Mouse (Mus musculus) midbrain, postnatal 0 days (tissue): ENCODE data around the gene Krt12. TPM values are rescaled to one million over a fixed set of nuclear protein-coding genes. Genes with fewer than 3 reads are reported as not detected.

ENCODE experiments used
- ATAC-seq: fragments of 200-750 bp; cut with Nextera tagmentation; 2 replicates; pipeline ENCODE4 v1.8.0; 2017; ENCODE audit warnings: moderate number of reproducible peaks, mild to moderate bottlenecking, moderate TSS enrichment, moderate library complexity; ENCODE audit not compliant: low FRiP score
- DNase-seq: peaks from one replicate; pipeline ENCODE4 v3.0.0-alpha.2; 2015; ENCODE audit warnings: low spot score
- H3K27ac ChIP-seq: fragments of 300-500 bp; sonication (generic); 2 replicates; pipeline ENCODE4 v1.5.1; 2014; ENCODE audit warnings: low read depth, mild to moderate bottlenecking, low read length, mixed read lengths
- H3K27me3 ChIP-seq: fragments of 300-500 bp; sonication (generic); 2 replicates; pipeline ENCODE4 v1.6.1; 2014; ENCODE audit warnings: low read length, control low read depth, mixed read lengths; ENCODE audit not compliant: insufficient read depth
- H3K36me3 ChIP-seq: fragments of 300-500 bp; sonication (generic); 2 replicates; pipeline ENCODE4 v1.6.1; 2014; ENCODE audit warnings: low read length, control low read depth, mixed read lengths; ENCODE audit not compliant: insufficient read depth
- H3K4me1 ChIP-seq: fragments of 300-500 bp; sonication (generic); 2 replicates; pipeline ENCODE4 v1.6.1; 2014; ENCODE audit warnings: mild to moderate bottlenecking, control low read depth, antibody characterized with exemption, low read length, mixed read lengths; ENCODE audit not compliant: insufficient read depth
- H3K4me2 ChIP-seq: fragments of 300-500 bp; sonication (generic); 2 replicates; pipeline ENCODE4 v1.6.1; 2014; ENCODE audit warnings: low read depth, mild to moderate bottlenecking, low read length, mixed read lengths; ENCODE audit not compliant: poor library complexity, severe bottlenecking
- H3K4me3 ChIP-seq: fragments of 300-500 bp; sonication (generic); 2 replicates; pipeline ENCODE4 v1.5.1; 2014; ENCODE audit warnings: low read depth, mild to moderate bottlenecking, low read length, moderate library complexity
- H3K9ac ChIP-seq: fragments of 300-500 bp; sonication (generic); replicated peaks from 2 replicates; pipeline ENCODE4 v1.6.1; 2014; ENCODE audit warnings: mild to moderate bottlenecking, low read length, moderate library complexity, mixed read lengths; ENCODE audit not compliant: poor library complexity, severe bottlenecking
- H3K9me3 ChIP-seq: fragments of 300-500 bp; sonication (generic); 2 replicates; pipeline ENCODE4 v1.6.1; 2016; ENCODE audit warnings: low read length, control low read depth
- CTCF ChIP-seq: IDR thresholded peaks from 2 replicates; pipeline ENCODE4 v1.5.1; 2016; ENCODE audit warnings: antibody characterized with exemption, mild to moderate bottlenecking
- WGBS: fragments of 180-500 bp; shearing (Covaris S2); extraction: QIAGEN DNeasy Blood & Tissue Kit; methylation state at CpG from one replicate; pipeline ENCODE4 v1.1.7; 2014; 5-methylcytosine and 5-hydroxymethylcytosine counted together
- polyA plus RNA-seq: library from polyadenylated mRNA; unstranded; fragments of >200 nt; fragmentation: Nextera tagmentation; extraction: Ambion mirVana; gene quantifications from 2 replicates; pipeline ENCODE4 v1.2.1, GENCODE M21; 2015
- total RNA-seq: library from RNA; depleted of rRNA; stranded (reverse); fragments of >200 nt; gene quantifications from 2 replicates; pipeline ENCODE4 v1.2.3, GENCODE M21; 2014

Gene Krt12
- total and polyA plus RNA-seq, 2 experiments from 2014 or later: 0.21 to 2.0 TPM

DNA sequence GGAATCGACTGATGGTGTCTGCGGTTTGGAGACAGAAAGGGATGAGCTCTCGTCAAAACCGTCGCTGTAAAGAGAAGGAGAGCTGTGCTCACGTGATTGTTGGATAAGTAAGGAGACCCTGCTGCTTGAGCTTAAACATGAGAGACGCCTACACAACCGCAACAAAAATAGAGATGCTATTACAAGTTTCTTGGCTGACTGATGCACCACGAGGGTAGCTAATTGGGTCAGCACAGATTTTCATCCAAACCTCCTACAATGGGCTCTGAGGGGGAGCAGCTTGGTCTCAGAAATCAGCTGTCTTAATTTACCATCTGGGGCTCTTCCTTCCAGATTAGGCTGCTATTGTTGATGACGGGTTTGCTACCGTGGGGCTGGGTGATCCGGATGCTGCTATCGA, 5.2 kb downstream of the Krt12 start:
- no peak for ATAC-seq
- no peak for DNase-seq

DNA sequence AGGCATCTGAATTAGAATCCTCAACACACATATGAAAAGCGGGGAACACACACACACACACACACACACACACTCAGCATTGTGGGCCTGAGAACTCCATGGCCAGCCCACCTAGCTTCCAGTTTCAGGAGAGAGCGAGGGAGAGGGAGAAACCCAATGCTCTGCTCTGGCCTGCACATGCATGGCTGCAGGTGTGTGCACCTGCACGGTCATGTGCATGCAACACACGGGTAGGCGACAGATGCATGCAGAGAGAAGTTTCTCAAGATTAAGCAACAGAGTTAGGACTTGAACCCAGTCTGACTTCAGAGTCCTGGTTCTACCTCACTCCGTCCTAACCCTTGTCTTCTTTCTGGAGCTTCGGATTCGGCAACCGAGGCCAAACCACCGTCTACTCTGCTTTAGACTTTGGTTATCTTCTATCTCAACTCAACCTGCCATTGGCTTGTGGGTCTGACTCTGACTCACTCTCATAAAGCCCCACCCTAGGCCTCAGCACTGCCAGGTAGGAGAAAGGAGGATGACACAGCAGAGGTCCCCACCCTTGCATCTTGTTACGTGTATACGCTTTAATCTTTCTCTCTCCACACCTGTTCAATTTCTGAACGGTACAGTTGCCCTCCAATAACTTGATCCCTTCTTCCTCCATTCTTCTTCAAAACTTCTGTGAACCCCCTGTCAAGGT, 7.5 kb downstream of the Krt12 start:
- ATAC-seq: no peak
- WGBS: 90% methylated on average over 13 of the region's 13 CpGs
- no peak for TF ChIP-seq CTCF

More for the DNA sequence above, 5.2 kb downstream of the Krt12 start:
- Histone ChIP-seq H3K4me1 (no peaks in the 10 kb centered on the region), H3K4me2 (no peak overlapping the region), H3K27me3 (no peaks in the 10 kb centered on the region; the same call in 1 of the 2 replicates), H3K27ac (no peak overlapping the region), H3K9me3 (no peaks in the 10 kb centered on the region), H3K4me3 (no peak overlapping the region), H3K36me3 (no peaks in the 10 kb centered on the region), H3K9ac (no peak overlapping the region)
- 74% methylated on average over 13 of the region's 13 CpGs for WGBS
- no peak for TF ChIP-seq CTCF

DNA sequence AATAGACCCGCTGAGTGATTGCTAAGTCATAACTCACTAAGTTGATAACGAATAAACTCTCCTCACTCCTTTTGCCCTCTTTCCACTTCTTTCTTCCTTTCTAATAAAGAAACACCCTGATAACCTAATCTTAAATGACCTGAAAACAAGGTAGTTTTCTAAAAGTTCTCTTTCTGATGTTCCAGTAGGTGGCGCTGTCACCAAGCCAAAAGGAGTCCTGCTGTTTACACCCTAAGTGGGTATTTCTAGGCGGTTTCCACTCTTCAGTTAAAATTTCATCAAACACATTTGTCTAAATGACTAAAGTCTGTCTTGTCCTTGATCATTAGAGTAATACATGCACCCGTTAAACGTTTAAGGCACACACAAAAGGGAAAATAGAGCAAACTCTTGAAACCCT, 8.8 kb downstream of the Krt12 start:
- Histone ChIP-seq H3K4me2 (no peak overlapping the region), H3K4me1 (no peaks in the 10 kb centered on the region), H3K4me3 (no peak overlapping the region), H3K27me3 (no peaks in the 10 kb centered on the region; the same call in 1 of the 2 replicates), H3K9me3 (no peaks in the 10 kb centered on the region), H3K27ac (no peak overlapping the region), H3K9ac (no peak overlapping the region), H3K36me3 (no peaks in the 10 kb centered on the region)
- ATAC-seq (no peak), DNase-seq (peak; percentile 70)
- peak; percentile 83 for TF ChIP-seq CTCF
- 21% methylated on average over 6 of the region's 6 CpGs for WGBS

More for the DNA sequence above, 7.5 kb downstream of the Krt12 start:
- Histone ChIP-seq H3K9ac (no peak overlapping the region), H3K36me3 (no peaks in the 10 kb centered on the region), H3K27me3 (no peaks in the 10 kb centered on the region; the same call in 1 of the 2 replicates), H3K27ac (no peak overlapping the region), H3K4me3 (no peak overlapping the region), H3K4me2 (no peak overlapping the region), H3K4me1 (no peaks in the 10 kb centered on the region), H3K9me3 (no peaks in the 10 kb centered on the region)
- no peak for DNase-seq

DNA sequence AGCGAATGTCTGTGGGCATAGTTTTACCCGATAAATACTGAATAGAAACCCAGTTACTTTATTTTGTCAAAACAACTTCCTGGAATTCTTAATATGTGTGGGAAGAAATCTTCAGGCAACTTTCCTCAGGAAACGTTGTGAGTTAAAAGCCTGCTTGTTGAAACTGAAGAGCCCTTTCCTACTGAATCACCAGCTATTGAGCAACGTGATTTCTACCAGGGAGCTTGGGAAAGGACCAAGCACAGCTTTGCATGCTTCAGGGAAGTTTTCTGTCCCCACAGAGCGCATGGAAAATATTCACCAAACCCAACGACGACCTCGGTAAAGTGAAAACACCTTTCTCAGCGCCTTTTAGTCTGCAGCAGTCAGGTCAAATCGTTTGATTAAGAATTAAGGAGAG, 15.9 kb downstream of the Krt12 start:
- 68% methylated on average over 10 of the region's 10 CpGs for WGBS
- ATAC-seq: no peak

DNA sequence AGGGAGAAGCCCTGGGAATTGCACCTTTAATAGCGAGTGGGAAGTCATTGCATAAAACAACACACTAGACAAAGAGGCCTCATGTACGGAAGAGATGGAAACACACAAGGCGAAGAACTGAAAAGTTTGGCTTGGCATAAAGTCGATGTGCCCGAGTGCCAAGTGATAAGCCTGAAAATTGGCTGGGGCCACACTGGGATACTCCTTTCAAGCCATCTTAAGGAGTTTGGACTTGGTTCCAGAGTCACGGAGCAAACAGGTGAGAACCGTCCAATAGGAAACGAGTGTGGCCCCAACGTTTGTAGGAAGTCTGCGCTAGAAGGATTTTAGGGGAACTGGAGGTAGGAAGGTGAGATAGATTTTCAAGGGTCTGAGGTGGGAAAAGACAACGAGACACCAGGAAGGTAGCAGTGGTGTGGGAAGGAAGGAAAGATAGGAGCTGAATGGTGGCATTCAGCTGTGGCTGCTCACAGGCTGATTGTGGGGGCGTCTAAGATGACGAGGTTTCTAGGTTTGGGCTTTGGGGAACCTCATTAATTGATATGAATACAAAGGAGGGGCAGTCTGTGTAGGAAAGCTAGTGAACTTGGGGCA, 22.0 kb downstream of the Krt12 start:
- DNase-seq (no peak), ATAC-seq (no peak)
- no peak for TF ChIP-seq CTCF
- Histone ChIP-seq H3K27ac (no peak overlapping the region), H3K9ac (no peak overlapping the region), H3K4me2 (no peak overlapping the region), H3K9me3 (no peaks in the 10 kb centered on the region), H3K4me3 (no peak overlapping the region), H3K27me3 (peaks cover 10% of the 10 kb centered on the region; the same call in 1 of the 2 replicates), H3K36me3 (no peaks in the 10 kb centered on the region), H3K4me1 (no peaks in the 10 kb centered on the region)
- 91% methylated on average over 13 of the region's 13 CpGs for WGBS

More for the DNA sequence above, 15.9 kb downstream of the Krt12 start:
- H3K4me1 ChIP-seq: no peaks in the 10 kb centered on the region
- no peaks in the 10 kb centered on the region for H3K36me3 ChIP-seq
- H3K4me3 ChIP-seq: no peak overlapping the region
- TF ChIP-seq CTCF: no peak
- no peaks in the 10 kb centered on the region for H3K9me3 ChIP-seq
- H3K9ac ChIP-seq: no peak overlapping the region
- H3K4me2 ChIP-seq: no peak overlapping the region
- no peak overlapping the region for H3K27ac ChIP-seq
- DNase-seq: no peak
- H3K27me3 ChIP-seq: no peaks in the 10 kb centered on the region

DNA sequence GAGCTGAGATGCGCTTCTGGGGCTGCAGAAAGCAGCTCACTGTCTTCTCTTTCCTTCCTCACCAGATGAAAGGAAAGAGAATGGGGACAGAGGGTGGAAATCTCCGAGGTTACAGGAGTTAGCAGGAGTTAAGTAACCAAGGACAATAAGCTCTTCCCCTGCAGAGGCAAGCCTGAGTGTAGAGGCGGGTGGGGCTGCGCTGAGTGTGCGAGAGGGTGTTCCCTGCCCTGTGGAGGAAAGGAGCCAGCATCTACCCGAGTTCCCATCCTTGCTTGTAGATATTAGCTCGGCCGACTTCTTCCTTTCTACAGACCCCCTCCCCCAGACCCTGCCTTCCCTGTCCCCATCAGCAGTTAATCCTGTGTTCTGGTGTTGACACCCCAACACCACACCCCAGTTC, 23.2 kb downstream of the Krt12 start:
- Histone ChIP-seq H3K4me1 (no peaks in the 10 kb centered on the region), H3K4me3 (no peak overlapping the region), H3K4me2 (no peak overlapping the region), H3K27ac (no peak overlapping the region), H3K27me3 (peaks cover 10% of the 10 kb centered on the region; the same call in 1 of the 2 replicates), H3K36me3 (no peaks in the 10 kb centered on the region), H3K9me3 (no peaks in the 10 kb centered on the region), H3K9ac (no peak overlapping the region)
- no peak for ATAC-seq
- DNase-seq: no peak
- no peak for TF ChIP-seq CTCF
- WGBS: 43% methylated on average over 8 of the region's 8 CpGs
